Mouse (Mus musculus) midbrain, postnatal 0 days (tissue): ENCODE measurements around the gene Dupd1. TPM values are rescaled to one million over a fixed set of nuclear protein-coding genes. Genes with fewer than 3 reads are reported as not detected.
A peak's percentile ranks its signal among the peaks of the same experiment; 100 is the strongest.

Experiments
- ATAC-seq: fragments of 200-750 bp; cut with Nextera tagmentation; 2 replicates; pipeline ENCODE4 v1.8.0; 2017; ENCODE audit warnings: moderate number of reproducible peaks, mild to moderate bottlenecking, moderate TSS enrichment, moderate library complexity; ENCODE audit not compliant: low FRiP score
- DNase-seq: peaks from one replicate; pipeline ENCODE4 v3.0.0-alpha.2; 2015; ENCODE audit warnings: low spot score
- H3K27ac ChIP-seq: fragments of 300-500 bp; sonication (generic); 2 replicates; pipeline ENCODE4 v1.5.1; 2014; ENCODE audit warnings: low read depth, mild to moderate bottlenecking, low read length, mixed read lengths
- H3K27me3 ChIP-seq: fragments of 300-500 bp; sonication (generic); 2 replicates; pipeline ENCODE4 v1.6.1; 2014; ENCODE audit warnings: low read length, control low read depth, mixed read lengths; ENCODE audit not compliant: insufficient read depth
- H3K36me3 ChIP-seq: fragments of 300-500 bp; sonication (generic); 2 replicates; pipeline ENCODE4 v1.6.1; 2014; ENCODE audit warnings: low read length, control low read depth, mixed read lengths; ENCODE audit not compliant: insufficient read depth
- H3K4me1 ChIP-seq: fragments of 300-500 bp; sonication (generic); 2 replicates; pipeline ENCODE4 v1.6.1; 2014; ENCODE audit warnings: mild to moderate bottlenecking, control low read depth, antibody characterized with exemption, low read length, mixed read lengths; ENCODE audit not compliant: insufficient read depth
- H3K4me2 ChIP-seq: fragments of 300-500 bp; sonication (generic); 2 replicates; pipeline ENCODE4 v1.6.1; 2014; ENCODE audit warnings: low read depth, mild to moderate bottlenecking, low read length, mixed read lengths; ENCODE audit not compliant: poor library complexity, severe bottlenecking
- H3K4me3 ChIP-seq: fragments of 300-500 bp; sonication (generic); 2 replicates; pipeline ENCODE4 v1.5.1; 2014; ENCODE audit warnings: low read depth, mild to moderate bottlenecking, low read length, moderate library complexity
- H3K9ac ChIP-seq: fragments of 300-500 bp; sonication (generic); replicated peaks from 2 replicates; pipeline ENCODE4 v1.6.1; 2014; ENCODE audit warnings: mild to moderate bottlenecking, low read length, moderate library complexity, mixed read lengths; ENCODE audit not compliant: poor library complexity, severe bottlenecking
- H3K9me3 ChIP-seq: fragments of 300-500 bp; sonication (generic); 2 replicates; pipeline ENCODE4 v1.6.1; 2016; ENCODE audit warnings: low read length, control low read depth
- CTCF ChIP-seq: IDR thresholded peaks from 2 replicates; pipeline ENCODE4 v1.5.1; 2016; ENCODE audit warnings: antibody characterized with exemption, mild to moderate bottlenecking
- WGBS: fragments of 180-500 bp; shearing (Covaris S2); extraction: QIAGEN DNeasy Blood & Tissue Kit; methylation state at CpG from one replicate; pipeline ENCODE4 v1.1.7; 2014; 5-methylcytosine and 5-hydroxymethylcytosine counted together
- polyA plus RNA-seq: library from polyadenylated mRNA; unstranded; fragments of >200 nt; fragmentation: Nextera tagmentation; extraction: Ambion mirVana; gene quantifications from 2 replicates; pipeline ENCODE4 v1.2.1, GENCODE M21; 2015
- total RNA-seq: library from RNA; depleted of rRNA; stranded (reverse); fragments of >200 nt; gene quantifications from 2 replicates; pipeline ENCODE4 v1.2.3, GENCODE M21; 2014; rRNA removed

Gene Dupd1
- total RNA-seq (1.4 TPM in 1 of 2 replicates, not detected in the other), polyA plus RNA-seq (0.39 and 0.41 TPM in 2 replicates)

DNA sequence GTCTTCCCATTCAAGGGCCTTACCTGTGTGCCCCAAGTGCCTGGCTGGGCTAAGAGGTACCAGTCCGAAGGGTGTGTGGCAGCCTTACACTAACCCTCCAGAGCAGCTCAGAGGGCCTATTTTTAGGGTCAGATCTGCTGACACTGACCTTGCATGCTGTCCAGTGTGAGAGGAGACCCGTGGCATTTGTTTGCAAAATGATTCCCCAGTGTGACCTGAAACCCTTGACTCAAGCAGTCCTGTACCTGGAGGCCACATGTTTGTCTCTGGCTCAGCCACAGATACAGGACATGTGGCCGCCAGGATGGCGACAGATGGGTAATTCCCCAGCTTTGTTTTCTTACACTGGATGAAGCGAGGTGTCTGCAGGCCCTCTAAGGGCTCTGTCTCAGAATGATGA lies at the start of gene Dupd1:
Gene Dupd1, minus strand, starts transcription at position 91 of the 400 bp plus-strand sequence.
- H3K9ac ChIP-seq = no peak within 1 kb of the TSS
- 85% methylated on average over 5 of the region's 5 CpGs for WGBS
- DNase-seq (no peak), ATAC-seq (no peak)
- H3K4me3 ChIP-seq = no peak within 1 kb of the TSS
- no peak within 1 kb of the TSS for H3K27ac ChIP-seq
- H3K9me3 ChIP-seq = no peaks in the 10 kb centered on the region
- H3K4me1 ChIP-seq = no peaks in the 10 kb centered on the region
- no peaks in the 10 kb centered on the region for H3K36me3 ChIP-seq
- H3K4me2 ChIP-seq = no peak within 1 kb of the TSS
- TF ChIP-seq CTCF = no peak
- H3K27me3 ChIP-seq = no peaks in the 10 kb centered on the region

DNA sequence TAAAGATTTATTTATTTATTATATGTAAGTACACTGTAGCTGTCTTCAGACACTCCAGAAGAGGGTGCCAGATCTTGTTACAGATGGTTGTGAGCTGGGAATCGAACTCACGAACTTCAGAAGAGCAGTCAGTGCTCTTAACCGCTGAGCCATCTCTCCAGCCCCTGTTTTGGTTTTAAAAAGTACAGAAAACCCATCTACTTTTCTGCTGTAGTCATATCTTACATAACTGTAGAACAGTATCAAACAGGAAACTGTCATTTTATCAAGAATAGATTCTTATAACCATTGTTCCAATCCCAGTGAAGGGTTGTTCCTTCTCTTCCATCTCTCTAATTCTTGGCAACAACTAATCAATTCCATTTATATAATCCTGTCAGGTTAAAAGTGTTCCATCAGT lies 49.4 kb upstream of the Dupd1 start:
- Histone ChIP-seq H3K9me3 (no peaks in the 10 kb centered on the region), H3K9ac (no peak overlapping the region), H3K27ac (no peak overlapping the region), H3K4me3 (no peak overlapping the region), H3K4me1 (no peaks in the 10 kb centered on the region), H3K4me2 (no peak overlapping the region), H3K36me3 (no peaks in the 10 kb centered on the region), H3K27me3 (no peaks in the 10 kb centered on the region)
- ATAC-seq (no peak), DNase-seq (no peak)
- WGBS = 96% methylated on average over 3 of the region's 3 CpGs
- no peak for TF ChIP-seq CTCF

DNA sequence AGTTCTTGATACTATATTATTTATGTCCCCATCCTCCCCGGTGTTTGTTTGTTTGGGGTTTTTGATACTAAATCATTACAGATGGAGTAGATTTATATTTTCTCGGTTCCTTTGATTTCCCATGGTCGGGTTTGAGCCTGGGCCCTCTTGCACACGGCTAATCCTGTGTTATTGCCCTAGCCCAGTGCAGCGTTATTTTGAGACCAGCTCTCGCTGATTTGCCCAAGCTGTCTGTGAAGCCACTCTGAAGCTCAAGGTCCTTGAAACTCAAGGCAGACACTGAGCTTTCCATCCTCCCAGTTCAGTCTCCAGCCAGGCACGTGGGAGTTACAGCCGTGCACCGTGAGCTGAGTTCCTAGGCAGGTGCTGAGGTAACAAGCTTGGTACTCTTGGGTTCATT lies 47.2 kb upstream of the Dupd1 start:
- Histone ChIP-seq H3K9me3 (no peaks in the 10 kb centered on the region), H3K36me3 (no peaks in the 10 kb centered on the region), H3K9ac (no peak overlapping the region), H3K4me1 (no peaks in the 10 kb centered on the region), H3K27me3 (no peaks in the 10 kb centered on the region), H3K4me3 (no peak overlapping the region), H3K27ac (no peak overlapping the region), H3K4me2 (no peak overlapping the region)
- no peak for TF ChIP-seq CTCF
- 89% methylated on average over 9 of the region's 9 CpGs for WGBS
- DNase-seq (no peak), ATAC-seq (no peak)

DNA sequence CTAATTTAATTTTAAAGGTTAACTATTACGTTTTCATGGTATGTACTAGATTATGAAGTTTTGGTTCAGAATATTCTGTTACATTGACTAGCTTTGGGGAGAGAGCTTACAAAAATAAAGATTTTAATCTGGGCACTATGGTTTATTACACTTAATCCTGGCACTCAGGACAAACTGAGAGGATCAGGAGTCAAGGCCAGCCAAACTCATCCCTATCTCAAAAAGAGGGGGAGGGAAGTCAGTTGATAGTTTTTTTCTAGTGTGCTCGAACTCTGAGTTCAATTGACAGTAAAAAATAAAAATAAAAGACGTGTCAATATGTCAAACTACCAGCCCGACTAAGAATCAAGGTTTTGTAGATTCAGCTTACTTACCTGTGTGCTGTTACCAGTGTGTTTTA lies 39.0 kb upstream of the Dupd1 start:
- DNase-seq (no peak), ATAC-seq (no peak)
- no peak overlapping the region for H3K27ac ChIP-seq
- no peak overlapping the region for H3K4me3 ChIP-seq
- 85% methylated on average over 4 of the region's 4 CpGs for WGBS
- no peak overlapping the region for H3K4me2 ChIP-seq
- H3K36me3 ChIP-seq = no peaks in the 10 kb centered on the region
- H3K4me1 ChIP-seq = no peaks in the 10 kb centered on the region
- no peaks in the 10 kb centered on the region for H3K9me3 ChIP-seq
- no peaks in the 10 kb centered on the region for H3K27me3 ChIP-seq
- TF ChIP-seq CTCF = no peak
- no peak overlapping the region for H3K9ac ChIP-seq

DNA sequence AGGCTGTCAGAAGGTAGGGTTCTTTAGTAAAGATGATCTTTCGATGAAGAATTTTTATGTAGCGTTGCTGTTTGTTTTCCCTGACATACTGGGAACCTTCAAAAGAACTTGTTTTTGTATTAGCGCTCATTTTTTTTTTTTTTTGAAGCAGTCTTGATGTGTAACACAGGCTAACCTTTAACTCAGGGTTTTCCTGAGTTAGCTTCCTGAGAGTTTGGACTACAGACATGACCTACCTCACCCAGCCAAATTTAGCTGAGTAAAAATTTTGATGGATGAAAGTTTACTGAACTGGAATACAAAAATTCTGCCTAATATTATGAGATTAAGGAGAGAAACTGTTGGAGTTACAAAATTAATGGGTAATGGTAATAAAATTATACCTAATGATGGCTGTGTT lies 38.0 kb upstream of the Dupd1 start:
- Histone ChIP-seq H3K36me3 (no peaks in the 10 kb centered on the region), H3K27me3 (no peaks in the 10 kb centered on the region), H3K4me2 (peak overlapping the region; percentile 61), H3K4me3 (no peak overlapping the region), H3K9me3 (no peaks in the 10 kb centered on the region), H3K9ac (no peak overlapping the region), H3K4me1 (no peaks in the 10 kb centered on the region), H3K27ac (no peak overlapping the region)
- TF ChIP-seq CTCF = no peak
- WGBS = 94% methylated on average over 3 of the region's 3 CpGs
- ATAC-seq (no peak), DNase-seq (no peak)

DNA sequence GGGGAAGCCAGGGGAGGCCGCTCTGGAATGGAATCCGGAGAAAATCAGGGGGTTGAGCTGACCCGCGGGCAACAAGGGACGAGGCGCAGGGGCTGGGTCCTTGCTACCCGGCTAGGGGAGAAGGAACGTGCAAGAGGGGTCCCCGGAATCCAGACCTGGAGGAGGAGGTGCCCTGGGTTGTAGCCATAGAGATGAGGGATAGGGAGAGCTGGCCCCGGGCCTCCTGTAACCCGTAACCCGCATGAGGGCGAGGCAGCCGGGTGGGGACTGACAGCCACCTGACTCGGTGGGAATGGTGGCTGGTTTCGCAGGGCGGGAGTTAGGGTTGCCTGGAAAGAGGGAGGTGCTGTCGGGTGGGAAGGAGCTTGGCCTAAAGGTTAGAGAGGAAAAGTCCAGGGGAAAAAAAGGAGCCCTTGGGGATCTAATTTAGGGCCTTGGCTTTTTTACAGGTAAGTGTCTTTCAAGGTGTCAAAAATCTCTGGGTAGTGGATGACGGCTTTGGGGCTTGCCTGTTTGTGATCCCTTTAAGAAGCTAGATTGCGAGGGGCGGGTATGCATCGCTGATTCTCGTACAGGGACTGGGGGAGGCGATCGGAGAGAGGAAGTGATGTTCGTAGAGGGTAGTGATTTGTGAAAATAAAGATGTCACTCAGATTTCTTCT lies 36.6 kb upstream of the Dupd1 start, which contains the start of gene Dusp13:
Gene Dusp13, minus strand, starts transcription at position 301 of the 662 bp plus-strand sequence.
- peak within 1 kb of the TSS; percentile 91 for H3K27ac ChIP-seq
- peak; percentile 80 for ATAC-seq
- no peak for TF ChIP-seq CTCF
- WGBS = under 1% methylated on average over 26 of the region's 26 CpGs
- peak within 1 kb of the TSS; percentile 98 for H3K9ac ChIP-seq
- H3K4me1 ChIP-seq = no peaks in the 10 kb centered on the region
- no peaks in the 10 kb centered on the region for H3K36me3 ChIP-seq
- DNase-seq = peak; percentile 83
- no peaks in the 10 kb centered on the region for H3K9me3 ChIP-seq
- no peaks in the 10 kb centered on the region for H3K27me3 ChIP-seq
- H3K4me3 ChIP-seq = peak within 1 kb of the TSS; percentile 88
- H3K4me2 ChIP-seq = peak within 1 kb of the TSS; percentile 61
